Mouse (Mus musculus): Measurements from ENCODE around the gene Tmed1.
"Not testable (repeated sequence)": the region's sequence is repeated elsewhere in the genome, so short reads cannot be mapped to it uniquely, and the experiment has no call there.

Tmed1 gene
- long read RNA-seq, experiment 1, transcript Tmed1-201 (4 exons, 1,378 nt): major isoform, 56 of 61 reads
- long read RNA-seq, experiment 1, partial matches to known transcripts: 1 of 61 reads
- long read RNA-seq, experiment 1, other reads (novel, unspliced or antisense): 0 of 61 reads
- long read RNA-seq, experiment 2, transcript Tmed1-201 (4 exons, 1,378 nt): major isoform, 84 of 95 reads
- long read RNA-seq, experiment 2, partial matches to known transcripts: 1 of 95 reads
- long read RNA-seq, experiment 2, other reads (novel, unspliced or antisense): 6 of 95 reads

DNA sequence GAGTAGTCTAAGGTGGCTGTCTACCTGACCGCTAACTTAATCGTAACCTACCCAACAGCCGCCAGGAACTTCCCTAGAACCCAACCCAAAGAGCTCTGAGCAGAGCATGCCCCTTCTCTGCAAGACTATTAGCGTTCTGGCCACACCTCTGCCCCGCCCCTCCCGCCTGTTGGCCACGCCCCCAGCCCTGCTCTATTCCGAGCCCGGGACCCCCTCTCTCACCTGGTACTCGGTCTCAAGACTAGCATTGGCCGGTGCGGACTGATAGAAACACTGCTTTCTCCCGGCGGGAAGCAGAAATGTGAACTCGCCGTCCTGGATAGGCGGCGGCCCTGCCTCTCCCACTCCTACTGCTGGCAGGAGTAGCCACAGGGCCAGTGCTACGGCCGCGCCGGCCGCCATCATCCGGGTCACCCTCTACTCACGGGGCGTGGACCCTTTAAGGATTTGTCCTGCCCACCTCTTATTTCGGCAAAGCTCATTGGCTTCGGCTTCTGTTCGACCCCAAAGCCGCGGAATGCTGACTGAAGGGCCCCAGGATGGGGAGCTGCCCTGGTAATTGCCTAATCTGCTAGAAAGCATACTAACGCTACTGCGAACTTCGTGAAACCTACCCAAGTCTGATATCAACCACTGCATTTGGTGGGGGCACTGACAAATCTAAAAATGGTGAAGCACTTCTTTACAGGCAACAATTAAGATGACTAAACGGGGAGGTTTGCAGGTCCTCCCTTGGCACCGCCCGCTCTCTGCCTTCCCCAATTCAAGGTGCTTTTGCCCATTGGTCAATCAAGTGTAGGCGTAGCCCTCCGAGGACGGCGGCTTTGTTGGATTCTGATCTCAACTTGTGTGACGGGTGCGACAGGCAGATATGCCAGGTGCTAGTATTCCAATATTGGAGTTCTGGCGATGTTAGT, at the start of gene Tmed1:
Tmed1 (minus strand) TSS at position 481 of the 917 bp plus-strand sequence.
- intact Hi-C loops (cut with DNase I): no loop called here

DNA sequence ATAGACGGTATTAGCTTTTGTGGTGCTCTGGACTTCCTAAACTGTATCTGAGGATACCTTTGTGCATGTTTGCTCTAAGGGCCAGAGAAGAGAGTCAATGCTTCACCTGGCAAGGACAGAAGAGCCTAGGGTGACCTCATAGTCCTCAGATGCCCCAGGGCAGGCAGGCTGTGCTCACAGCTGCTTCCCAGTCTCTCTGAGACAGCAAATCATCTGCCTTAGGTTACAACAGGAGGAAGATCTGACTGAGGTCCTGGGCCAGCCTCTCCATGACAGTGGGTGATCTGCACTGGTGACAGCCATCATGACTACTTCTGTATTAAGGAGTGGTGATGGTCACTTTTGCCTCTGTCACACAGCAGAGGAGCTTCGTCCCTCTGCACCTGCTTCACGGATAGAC, 49.1 kb upstream of the Tmed1 start:
- intact Hi-C loops (cut with DNase I): no loop called here

DNA sequence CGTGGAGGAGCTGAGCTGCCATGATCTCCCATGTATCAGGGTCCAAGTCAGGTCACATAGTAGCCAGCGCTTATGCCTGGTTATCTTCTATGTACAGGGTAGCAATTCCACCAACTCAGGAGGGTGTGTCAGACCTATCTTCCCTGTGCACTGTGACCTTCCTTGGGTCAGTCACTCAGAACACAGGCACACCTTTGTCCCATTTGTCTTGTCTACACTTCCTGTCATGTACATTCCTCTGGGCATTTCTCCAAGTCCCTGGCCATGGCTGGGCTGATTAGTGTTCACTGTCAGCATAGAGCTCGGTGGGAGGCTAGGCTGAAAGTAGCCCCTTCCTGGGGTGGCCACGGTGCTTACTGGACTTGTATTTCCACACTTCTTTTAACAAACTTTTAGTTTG, 48.3 kb upstream of the Tmed1 start:
- intact Hi-C loops (cut with DNase I): no loop called here

DNA sequence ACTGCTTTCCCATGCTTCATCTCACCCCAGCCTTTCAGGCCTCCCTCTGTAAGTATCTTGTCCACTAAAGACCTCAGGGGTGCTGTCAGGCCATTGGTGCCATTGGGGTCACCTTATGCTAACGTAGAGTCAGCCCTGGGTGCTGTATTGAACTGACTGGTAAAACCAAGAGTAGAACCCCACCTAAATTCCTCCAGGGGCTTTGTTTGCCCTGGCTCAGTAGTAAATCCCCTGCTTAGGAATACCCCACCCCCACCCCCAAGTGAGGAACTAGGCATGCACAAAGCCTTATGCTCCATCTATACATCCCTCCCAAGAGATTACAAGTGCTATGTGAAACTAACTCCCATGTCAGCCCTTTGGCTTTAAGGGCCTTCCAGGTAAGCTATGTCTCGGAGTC, 47.5 kb upstream of the Tmed1 start:
- intact Hi-C loops (cut with DNase I): no loop called here

DNA sequence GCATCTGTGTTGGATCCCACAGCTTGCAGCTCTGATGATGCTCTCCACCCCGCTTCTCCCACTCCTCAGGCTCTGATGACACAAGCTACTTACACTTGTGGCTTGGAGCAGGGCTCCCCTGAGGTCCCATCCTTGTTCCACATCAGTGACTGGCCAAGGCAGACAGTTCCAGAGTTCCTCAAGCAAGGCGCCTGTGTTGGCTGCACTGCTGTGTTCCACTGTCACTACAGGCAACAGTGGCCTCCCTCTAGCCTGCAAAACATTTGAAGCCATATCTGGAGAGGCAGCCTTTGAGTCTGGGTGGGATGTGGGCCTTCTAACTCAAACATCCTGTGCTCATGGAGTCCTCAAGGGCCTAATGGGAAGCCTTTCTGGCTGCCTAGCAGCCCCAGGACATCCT, 46.9 kb upstream of the Tmed1 start:
- intact Hi-C loops (cut with DNase I): no loop called here

DNA sequence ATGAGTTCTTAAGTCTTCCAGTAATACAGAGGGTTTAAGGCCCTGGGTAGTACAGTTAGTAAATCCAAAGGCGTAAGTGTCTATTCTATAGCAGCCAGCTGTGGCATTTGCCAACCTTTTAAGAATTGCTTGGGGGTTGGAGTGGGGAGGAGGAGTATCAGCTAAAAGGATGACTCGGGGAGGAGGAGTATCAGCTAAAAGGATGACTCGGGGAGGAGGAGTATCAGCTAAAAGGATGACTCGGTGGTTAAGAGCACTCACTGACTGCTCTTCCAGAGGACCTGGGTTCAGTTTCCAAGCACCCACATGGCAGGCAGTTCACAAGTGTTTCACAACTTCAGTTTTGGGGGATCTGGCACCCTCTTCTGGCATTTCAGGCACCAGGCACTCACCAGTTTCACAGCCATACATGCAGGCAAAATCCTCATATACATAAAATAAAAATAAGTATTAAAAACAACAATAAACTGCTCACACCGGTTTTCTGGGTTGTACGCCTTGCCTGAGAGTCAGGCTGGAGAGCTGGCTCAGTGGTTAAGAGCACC, 45.2 kb upstream of the Tmed1 start:
- intact Hi-C loops (cut with DNase I): no loop called here

DNA sequence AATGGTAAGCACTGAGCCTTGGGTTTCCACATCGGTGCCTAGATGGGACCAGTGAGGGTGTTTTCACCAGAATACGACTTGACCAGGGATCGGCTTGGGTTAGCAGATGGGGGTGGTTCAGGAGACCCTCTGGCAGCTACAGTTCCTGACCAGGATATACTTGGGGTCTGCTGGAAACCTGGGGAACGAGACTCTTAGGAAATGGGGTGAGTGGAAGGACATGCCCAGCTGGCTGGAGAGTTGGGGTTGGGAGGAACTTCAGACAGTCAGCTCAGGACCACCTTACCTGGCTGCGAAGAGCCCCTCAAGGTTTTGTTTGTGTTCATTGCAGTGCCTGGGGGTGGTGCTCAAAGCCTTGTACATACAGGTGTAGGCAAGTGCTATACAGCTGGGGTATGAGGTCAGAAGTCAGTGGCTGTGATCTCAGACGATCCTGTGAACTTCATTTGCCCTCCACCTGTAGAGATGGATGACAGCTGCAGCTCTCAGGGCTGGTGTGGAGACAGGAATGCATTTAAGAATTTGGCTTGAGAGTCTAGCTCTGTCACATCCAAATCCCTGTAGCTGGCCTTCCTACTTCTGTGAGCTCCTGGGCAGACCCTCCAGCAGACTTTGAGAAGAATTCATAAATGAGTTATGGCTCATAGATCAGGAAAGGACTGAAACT, 43.7 kb upstream of the Tmed1 start:
- intact Hi-C loops (cut with DNase I): loop anchor here (5.0 kb wide), 1 partner anchor 34 kb away; no protein-coding TSS in a partner anchor

DNA sequence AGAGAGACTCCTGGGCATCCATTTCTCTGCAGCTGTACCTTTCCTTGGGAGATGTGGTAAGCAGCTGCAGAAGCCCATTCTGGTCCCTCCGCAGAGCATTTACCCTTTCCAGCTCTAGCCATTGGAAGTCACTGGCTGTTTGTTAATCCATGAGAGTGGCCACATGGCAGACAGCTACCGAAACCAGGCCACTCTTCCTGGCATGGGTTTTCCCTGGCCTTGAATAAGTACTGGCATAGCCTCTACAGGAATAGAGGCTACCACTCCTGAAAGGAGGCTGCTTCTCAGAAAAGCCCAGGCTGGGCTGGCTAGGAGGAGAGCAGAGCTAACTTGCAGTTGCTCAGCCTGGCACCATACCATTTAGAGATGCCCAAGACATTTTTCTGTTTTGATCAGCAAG, 41.0 kb upstream of the Tmed1 start:
- intact Hi-C loops (cut with DNase I): loop anchor here (5.0 kb wide), 1 partner anchor 36 kb away; no protein-coding TSS in a partner anchor

DNA sequence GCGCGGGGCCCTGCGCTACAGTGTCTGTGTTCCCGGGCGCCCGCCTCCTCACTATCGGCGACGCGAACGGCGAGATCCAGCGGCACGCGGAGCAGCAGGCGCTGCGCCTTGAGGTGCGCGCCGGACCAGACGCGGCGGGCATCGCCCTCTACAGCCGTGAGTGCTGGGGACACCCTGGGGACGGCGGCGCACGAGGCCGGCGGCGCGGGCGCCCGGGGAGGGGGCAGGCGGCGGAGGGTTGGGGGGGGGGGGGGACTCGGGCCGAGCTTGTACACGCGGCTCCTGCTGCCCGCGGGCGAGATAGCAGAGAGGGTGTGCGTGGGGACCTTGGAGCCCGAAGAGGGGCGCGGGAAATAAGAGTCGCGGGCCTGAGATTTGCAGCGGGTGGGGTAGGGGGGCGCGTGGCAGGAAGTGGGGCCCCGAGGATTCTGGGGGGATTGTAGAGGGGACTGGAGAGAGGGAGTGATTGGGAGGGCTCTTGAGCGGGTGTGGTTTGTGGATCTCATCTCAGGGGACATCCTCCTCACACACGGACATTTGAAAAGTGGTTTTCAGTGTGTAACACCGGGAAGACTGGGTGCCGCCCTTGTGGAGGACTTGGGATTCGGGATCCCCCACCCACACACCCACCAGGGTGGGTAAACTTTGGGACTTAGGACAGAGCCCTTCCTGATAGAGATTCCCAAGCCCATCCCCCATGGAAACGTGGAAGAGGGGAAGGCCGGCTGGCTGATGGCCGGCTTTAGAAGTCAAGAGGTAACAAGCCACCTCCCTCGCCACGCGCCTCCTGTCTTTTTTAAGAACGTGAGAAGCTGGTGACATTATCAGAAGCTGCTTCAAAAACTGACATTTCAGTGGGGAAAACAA, 37.3 kb upstream of the Tmed1 start:
- intact Hi-C loops (cut with DNase I): no loop called here

DNA sequence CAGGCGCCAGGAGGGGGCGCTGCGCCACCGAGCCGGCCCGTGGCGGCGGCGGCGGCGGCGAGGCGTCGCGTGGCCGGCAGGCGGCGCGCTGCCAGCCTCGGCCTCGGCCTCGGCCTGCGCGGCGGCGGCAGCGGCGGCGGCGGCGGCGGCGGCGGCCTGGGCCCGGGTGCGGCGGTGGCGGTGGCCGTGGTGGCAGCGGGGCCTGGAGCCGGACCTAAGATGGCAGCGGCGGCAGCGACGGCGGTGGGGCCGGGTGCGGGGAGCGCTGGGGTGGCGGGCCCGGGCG, 36.7 kb upstream of the Tmed1 start, which contains the start of gene Carm1:
Carm1 (plus strand) TSS at position 106 of the 286 bp plus-strand sequence.
- intact Hi-C loops (cut with DNase I): no loop called here

DNA sequence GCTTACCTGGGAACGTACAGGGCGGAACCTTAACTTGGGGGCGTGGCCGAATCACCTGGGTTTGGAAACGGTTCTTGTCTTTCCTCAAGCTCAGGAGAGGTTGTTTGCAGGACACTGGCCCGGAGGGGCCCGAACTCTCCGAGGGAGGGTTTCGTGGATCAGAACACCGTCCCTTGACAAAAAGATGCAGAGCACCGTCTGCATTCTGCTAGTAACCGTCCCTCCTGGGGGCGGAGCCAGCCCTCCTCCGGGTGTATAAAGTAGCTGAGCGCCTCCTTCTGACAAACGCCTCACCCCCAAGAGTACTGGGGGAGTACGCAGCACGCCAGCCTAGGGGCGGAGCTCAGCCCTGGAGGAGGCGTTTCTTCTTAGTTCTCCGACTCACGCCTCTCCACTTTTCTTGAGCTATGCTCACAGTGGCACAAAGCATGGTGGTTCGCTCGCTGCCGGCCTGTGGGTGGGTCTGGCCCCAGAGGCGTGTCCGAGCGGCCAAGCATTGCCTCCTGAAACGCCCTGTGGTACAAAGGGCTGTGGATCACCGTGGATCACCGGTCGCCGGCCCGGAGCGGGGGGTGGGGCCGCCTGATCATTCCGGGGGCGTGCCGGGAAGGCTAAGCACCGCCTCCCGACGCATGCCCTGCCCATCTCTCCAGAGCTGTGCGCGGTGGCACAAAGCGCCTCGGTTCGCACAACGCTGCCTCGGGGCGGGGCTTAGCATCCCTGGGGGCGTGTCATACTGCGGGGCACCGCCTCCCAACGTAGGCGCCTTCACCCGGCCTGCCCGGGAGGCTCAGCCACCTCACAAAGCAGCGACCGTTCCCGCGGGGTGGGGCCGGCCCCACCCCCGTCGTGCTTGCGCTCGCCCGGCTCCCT, 36.1 kb upstream of the Tmed1 start:
- intact Hi-C loops (cut with DNase I): no loop called here

DNA sequence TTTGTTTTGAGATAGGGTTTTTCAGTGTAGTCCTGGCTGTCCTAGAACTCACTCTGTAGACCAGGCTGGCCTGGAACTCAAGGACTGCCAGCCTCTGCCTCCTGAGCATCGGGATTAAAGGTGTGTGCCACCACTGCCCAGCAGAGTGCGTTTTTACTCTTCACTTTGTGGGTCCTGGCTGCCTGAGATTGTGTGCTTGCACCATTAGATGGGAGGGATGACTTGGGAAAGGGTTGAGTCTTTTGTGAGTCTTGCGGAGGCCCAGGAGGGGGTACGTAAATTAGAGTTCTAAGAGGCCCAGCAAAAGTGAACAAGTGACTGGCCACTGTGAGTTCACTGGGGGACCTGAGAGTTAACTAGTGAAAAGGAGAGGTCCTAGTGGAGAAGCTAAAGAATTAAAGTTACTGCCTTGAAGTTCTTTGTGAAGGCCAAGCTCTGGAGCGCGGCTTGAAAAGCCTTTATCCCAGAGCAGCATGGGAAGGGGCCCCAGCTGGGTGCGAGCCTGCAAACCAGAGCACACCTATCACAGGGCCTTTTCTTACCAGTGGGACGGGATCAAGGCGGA, 35.4 kb upstream of the Tmed1 start:
- intact Hi-C loops (cut with DNase I): no loop called here

DNA sequence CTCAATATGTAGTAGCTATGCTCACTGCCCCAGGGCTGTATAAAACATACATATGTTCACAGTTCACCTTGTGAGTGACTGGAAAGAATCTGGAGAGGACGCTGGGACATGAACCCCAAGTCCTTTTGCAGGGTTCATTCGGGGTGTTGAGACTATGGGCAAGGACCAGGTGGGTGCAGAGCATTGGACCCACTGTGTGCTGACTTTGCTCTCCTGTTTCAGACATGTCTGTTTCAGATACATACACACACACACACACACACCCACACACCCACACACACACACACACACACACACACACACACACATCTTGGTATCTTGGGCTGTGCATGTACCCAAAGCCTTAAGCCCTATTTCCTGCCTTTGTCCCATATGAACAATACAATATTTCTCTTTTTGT, 31.9 kb upstream of the Tmed1 start:
- intact Hi-C loops (cut with DNase I): not testable (repeated sequence)

DNA sequence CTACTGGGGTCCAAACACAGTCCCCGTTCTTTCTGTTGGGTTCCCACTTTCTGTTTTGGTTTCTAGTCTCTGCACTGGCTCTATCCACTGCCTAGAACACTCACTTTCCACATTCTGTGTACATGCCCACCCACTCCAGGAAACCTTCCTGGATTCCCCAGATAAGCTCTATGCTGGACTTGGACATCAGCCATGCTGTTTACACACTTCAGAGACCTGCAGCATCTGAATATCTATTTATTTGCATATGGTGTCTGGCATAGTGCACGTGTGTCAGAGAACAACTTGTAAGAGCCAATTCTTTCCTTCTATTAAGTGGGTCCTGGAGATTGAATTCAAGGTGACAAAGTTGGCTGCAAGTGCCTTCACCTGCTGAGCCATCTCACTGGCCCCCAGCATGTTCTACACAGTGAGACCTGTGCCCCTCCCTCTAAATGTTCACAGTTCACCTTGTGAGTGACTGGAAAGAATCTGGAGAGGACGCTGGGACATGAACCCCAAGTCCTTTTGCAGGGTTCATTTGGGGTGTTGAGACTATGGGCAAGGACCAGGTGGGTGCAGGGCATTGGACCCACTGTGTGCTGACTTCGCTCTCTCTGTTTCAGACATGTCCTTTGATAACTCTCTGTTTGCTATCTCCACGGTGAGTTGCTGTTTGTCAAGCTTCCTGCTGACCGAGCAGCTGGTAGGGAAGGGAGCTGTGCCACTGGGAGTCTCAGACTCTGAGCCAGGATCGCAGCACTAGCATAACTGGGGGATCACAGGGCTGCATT, 30.1 kb upstream of the Tmed1 start:
- intact Hi-C loops (cut with DNase I): no loop called here

DNA sequence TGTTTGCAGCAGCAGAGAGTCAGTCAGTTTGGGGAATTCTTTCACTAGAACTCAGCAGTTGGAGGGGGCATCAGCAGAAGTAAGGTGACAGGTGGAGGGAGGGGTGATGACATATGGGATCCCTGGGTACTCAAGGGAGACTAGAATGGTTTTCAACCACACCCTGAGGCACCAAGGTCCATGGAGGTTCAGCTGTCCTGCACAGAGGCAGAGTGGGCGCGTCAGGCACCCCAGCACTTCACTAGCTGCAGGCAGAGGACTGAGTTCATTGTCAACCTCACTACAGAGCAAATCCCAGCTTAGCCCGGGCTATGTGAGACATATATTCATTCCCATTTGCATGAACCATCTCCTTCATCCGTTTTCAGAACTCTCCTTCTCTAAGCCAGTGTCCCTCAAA, 27.0 kb upstream of the Tmed1 start:
- intact Hi-C loops (cut with DNase I): no loop called here

DNA sequence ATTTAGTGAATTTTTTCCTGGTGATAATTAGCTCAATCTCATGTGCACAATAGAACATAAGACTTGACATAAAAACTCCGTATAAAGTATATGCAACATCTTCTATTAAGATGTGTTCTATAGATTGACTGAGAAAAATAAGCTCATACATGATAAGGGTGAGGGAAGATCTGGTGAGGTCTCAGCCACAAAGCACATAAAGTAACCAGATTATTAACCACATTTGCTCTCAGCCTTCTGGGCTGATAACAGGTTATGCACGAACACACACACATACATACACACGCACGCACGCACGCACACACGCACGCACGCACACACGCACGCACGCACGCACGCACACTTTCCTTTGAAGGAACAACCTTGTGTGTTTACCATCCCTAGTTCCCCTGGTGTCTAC, 26.4 kb upstream of the Tmed1 start:
- intact Hi-C loops (cut with DNase I): no loop called here

DNA sequence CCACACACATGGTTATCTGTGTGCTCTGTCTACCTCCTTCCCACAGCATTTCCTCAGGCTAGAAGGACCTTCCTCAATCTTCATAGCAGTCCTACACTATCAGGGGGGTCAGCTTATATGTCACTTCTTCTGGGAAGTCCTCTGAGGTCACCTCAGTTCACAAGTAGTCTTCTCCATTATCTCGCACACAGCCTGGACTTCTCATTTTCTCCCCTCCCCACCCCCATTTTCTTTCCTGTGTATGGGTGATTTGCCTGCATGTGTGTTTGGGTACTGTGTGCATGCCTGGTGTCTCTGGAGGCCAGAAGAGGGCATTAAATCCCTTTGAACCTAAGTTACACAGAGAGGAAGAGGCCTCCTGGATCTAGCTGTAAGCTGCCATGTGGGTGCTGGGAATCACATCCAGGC, 17.9 kb upstream of the Tmed1 start:
- intact Hi-C loops (cut with DNase I): no loop called here

DNA sequence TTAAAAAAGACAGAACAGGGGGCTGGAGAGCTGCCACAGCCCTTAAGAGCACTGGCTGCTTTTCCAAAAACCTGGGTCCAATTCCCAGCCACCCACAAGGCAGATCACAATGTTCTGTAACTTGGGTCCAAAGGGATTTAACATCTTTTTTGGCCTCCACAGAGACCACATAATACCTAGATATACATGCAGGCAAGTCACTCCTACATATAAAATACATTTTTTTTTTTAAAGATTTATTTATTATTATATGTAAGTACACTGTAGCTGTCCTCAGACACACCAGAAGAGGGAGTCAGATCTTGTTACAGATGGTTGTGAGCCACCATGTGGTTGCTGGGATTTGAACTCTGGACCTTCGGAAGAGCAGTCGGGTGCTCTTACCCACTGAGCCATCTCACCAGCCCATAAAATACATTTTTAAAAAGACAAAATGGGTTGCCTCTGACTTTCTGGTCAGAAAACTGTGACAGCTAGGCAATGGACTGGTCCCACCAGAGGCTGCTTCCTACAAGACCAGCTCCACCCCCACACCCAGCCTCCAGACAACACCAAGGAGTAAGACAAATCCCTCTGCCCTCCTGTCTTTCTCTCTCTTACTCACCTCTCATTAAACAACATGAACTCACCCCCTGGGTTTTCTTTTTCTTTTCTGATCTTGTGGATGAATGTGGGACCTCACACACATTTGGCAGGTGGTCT, 17.2 kb upstream of the Tmed1 start:
- intact Hi-C loops (cut with DNase I): no loop called here
